Mouse (Mus musculus) heart, embryonic 11.5 days (tissue): Measurements from ENCODE around the gene Hivep2. TPM values are rescaled to one million over a fixed set of nuclear protein-coding genes. Genes with fewer than 3 reads are reported as not detected.

ENCODE experiments used
- ATAC-seq: fragments of 200-750 bp; cut with Nextera tagmentation; replicated peaks from 2 replicates; pipeline ENCODE4 v1.8.0; 2017; ENCODE audit warnings: moderate library complexity; ENCODE audit not compliant: insufficient number of reproducible peaks, low FRiP score, low TSS enrichment
- H3K27ac ChIP-seq: fragments of 300-500 bp; sonication (generic); 2 replicates; pipeline ENCODE4 v1.5.1; 2014; ENCODE audit warnings: mild to moderate bottlenecking, low read depth, low read length
- H3K27me3 ChIP-seq: fragments of 300-500 bp; sonication (generic); 2 replicates; pipeline ENCODE4 v1.6.1; 2014; ENCODE audit warnings: mild to moderate bottlenecking, low read length, mixed read lengths; ENCODE audit not compliant: control insufficient read depth, insufficient read depth
- H3K36me3 ChIP-seq: fragments of 300-500 bp; sonication (generic); 2 replicates; pipeline ENCODE4 v1.6.1; 2014; ENCODE audit warnings: mild to moderate bottlenecking, low read length, moderate library complexity, mixed read lengths; ENCODE audit not compliant: control insufficient read depth, insufficient read depth
- H3K4me1 ChIP-seq: fragments of 300-500 bp; sonication (generic); 2 replicates; pipeline ENCODE4 v1.6.1; 2014; ENCODE audit warnings: low read length; ENCODE audit not compliant: control insufficient read depth, insufficient read depth
- H3K4me2 ChIP-seq: fragments of 300-500 bp; sonication (generic); 2 replicates; pipeline ENCODE4 v1.6.1; 2014; ENCODE audit warnings: mild to moderate bottlenecking, moderate library complexity
- H3K4me3 ChIP-seq: fragments of 300-500 bp; sonication (generic); 2 replicates; pipeline ENCODE4 v1.5.1; 2014; ENCODE audit warnings: low read depth, low read length
- H3K9ac ChIP-seq: fragments of 300-500 bp; sonication (generic); 2 replicates; pipeline ENCODE4 v1.6.1; 2014; ENCODE audit warnings: mild to moderate bottlenecking, low read depth, low read length, moderate library complexity
- H3K9me3 ChIP-seq: fragments of 300-500 bp; sonication (generic); replicated peaks from 2 replicates; pipeline ENCODE4 v1.6.1; 2016; ENCODE audit warnings: low read length; ENCODE audit not compliant: control insufficient read depth
- WGBS: fragments of 180-500 bp; shearing (Covaris S2); extraction: QIAGEN DNeasy Blood & Tissue Kit; methylation state at CpG from one replicate; pipeline ENCODE4 v1.1.7; 2014; ENCODE audit not compliant: insufficient replicate concordance; 5-methylcytosine and 5-hydroxymethylcytosine counted together
- polyA plus RNA-seq: library from polyadenylated mRNA; unstranded; fragments of >200 nt; fragmentation: Nextera tagmentation; extraction: Ambion mirVana; gene quantifications from 2 replicates; pipeline ENCODE4 v1.2.1, GENCODE M21; 2014

The Hivep2 gene
- polyA plus RNA-seq, 1 experiment from 2014 or later, result 8.0 TPM

DNA sequence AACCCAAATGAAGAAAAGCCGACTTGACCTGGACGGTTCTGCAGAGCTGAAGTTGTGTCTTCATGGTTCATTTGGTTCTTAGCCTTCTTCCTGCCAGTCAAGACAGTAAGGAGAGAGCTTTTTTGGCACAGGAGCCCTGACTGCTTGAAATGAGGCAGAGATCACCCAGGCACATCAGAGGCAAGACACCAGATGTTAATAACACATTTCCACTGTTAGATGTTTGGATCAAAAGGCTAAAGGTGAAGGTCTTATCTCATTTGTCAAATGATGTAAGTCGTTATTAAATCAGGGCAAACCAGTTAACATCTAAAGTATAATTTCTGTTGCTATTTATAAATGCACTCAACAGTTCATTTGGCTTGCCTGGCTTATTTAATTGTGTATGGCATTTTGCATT lies 22.2 kb upstream of the Hivep2 start:
- 49% methylated on average over 3 of the region's 3 CpGs for WGBS

DNA sequence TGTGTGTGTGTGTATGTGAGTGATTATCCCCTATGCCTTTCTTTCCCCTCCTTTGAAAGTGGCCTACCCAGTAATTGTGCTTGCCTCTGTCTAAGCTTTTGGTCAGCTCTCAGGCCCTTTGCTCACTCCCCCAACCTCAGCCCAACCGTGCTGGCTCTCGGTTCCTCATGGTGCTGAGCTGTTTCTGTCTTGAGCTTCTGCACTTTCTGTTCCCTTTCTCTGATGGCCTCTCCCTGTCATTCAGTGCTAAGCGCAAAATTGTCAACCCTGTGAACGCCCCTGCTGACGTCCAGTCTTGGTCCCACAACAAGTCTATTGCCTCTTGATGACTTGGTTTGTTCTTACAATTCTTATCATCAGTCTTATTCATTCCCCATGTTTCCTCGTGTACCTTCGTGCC lies 19.4 kb upstream of the Hivep2 start:
- no peaks in the 10 kb centered on the region for H3K36me3 ChIP-seq
- no peak overlapping the region for H3K4me2 ChIP-seq
- no peak overlapping the region for H3K9ac ChIP-seq
- no peak overlapping the region for H3K4me3 ChIP-seq
- no peaks in the 10 kb centered on the region for H3K9me3 ChIP-seq
- H3K27me3 ChIP-seq, result no peaks in the 10 kb centered on the region
- ATAC-seq, result no peak
- H3K4me1 ChIP-seq, result peaks cover 3% of the 10 kb centered on the region; the same call in 1 of the 2 replicates
- WGBS, result 44% methylated on average over 7 of the region's 7 CpGs
- no peak overlapping the region for H3K27ac ChIP-seq

More for the DNA sequence above, 22.2 kb upstream of the Hivep2 start:
- peaks cover 3% of the 10 kb centered on the region; the same call in 1 of the 2 replicates for H3K4me1 ChIP-seq
- no peaks in the 10 kb centered on the region for H3K27me3 ChIP-seq
- H3K4me3 ChIP-seq, result no peak overlapping the region
- no peak overlapping the region for H3K4me2 ChIP-seq
- no peaks in the 10 kb centered on the region for H3K36me3 ChIP-seq
- H3K9me3 ChIP-seq, result no peaks in the 10 kb centered on the region
- ATAC-seq, result no peak
- H3K27ac ChIP-seq, result no peak overlapping the region
- no peak overlapping the region for H3K9ac ChIP-seq

DNA sequence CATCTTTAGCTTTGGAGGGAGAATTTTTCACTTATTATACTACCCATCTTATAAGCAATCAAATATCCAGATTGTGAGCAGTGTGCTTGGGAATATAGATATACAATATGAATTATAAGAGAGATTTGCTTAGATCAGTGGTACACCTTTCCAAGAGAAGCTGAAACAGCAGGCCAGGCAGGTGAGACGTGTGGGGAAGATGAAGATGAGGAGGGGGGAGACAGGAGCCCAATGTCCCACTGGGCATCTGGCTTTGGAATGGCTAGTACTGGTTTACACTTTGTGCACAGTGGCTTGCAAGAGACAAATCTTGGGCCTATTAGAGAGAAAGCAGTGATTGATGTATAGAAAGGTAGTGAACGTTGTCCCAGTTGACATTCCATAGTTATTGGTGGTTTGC lies 2.9 kb upstream of the Hivep2 start:
- Histone ChIP-seq H3K9me3 (no peaks in the 10 kb centered on the region), H3K4me2 (no peak overlapping the region), H3K27me3 (no peaks in the 10 kb centered on the region)

DNA sequence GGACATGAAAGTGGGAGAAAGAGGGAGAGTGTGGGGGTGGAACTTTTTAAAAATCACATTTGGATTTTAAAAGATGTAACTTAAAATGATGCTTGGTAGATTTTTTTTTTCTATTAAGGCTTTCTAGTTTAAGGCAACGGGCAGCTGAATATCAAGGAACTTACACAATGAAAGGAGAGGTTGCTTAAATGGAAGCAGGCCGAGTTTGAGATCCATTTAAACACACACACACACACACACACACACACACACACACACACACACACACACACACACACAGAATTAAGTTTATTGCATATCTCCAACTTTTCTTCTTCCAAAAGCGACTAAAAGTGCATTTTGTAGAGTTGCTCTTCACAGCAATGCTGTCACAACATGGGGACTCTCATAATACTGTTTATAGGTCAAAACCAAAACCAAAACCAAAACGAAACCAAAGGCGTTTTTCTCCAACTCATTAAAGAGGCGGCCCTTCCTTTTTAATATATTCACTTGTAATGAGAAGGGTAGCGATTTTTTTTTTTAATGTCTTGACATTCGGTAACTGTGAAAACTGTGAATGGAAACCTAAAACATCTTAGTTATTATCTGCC lies 1.9 kb upstream of the Hivep2 start:
- H3K4me2 ChIP-seq, result peak overlapping the region; percentile 81
- no peaks in the 10 kb centered on the region for H3K36me3 ChIP-seq
- H3K4me1 ChIP-seq, result no peaks in the 10 kb centered on the region
- WGBS, result 10% methylated on average over 8 of the region's 8 CpGs
- peak overlapping the region; percentile 72 for H3K4me3 ChIP-seq
- H3K9ac ChIP-seq, result peak overlapping the region; percentile 93; the same call in 1 of the 2 replicates
- peak overlapping the region; percentile 98 for H3K27ac ChIP-seq
- H3K27me3 ChIP-seq, result no peaks in the 10 kb centered on the region
- ATAC-seq, result no peak
- no peaks in the 10 kb centered on the region for H3K9me3 ChIP-seq

More for the DNA sequence above, 2.9 kb upstream of the Hivep2 start:
- Histone ChIP-seq H3K4me1 (no peaks in the 10 kb centered on the region), H3K4me3 (no peak overlapping the region), H3K27ac (no peak overlapping the region), H3K36me3 (no peaks in the 10 kb centered on the region), H3K9ac (no peak overlapping the region)
- WGBS, result 59% methylated on average over 2 of the region's 2 CpGs
- ATAC-seq, result no peak

DNA sequence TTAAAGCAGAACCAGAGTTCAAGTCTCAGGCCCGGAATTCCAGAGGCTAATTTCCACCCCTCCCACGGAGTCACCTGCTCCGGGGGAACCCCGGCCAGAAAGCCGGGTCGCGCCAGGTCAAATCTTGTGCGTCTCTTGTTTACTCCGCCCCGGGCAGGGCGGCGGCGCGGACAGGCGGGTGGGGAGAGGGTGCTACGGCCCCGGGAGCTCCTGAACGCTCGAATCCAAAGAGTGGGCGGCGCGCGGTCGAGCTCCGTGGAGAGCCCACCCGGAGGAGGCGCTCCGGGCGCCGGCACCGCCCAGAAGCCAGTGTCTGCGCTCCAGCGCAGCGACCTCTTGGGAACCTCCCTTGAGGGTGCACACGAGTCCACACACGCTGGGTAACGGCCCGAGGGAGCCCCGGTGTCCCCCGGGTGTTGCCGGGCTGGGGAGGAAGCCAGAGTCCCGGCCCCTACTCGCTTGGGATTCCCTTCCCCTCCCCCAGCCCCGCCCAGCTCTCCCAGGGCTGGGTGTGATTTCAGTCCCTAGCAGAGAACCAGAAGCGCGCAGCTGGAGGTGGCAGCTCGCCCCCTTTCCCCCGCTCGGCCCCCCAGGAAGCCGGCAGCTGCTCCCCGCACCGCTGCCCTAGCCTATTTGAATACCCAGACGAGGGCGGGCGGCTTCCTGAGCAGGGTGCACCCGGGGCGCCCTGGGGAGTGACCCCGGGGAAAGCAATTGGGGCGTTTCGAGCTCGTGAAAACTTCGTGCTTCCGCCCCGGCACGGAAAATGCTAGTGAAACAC lies 1.2 kb upstream of the Hivep2 start:
- Histone ChIP-seq H3K27ac (peak overlapping the region; percentile 98), H3K9ac (peak overlapping the region; percentile 93), H3K27me3 (no peaks in the 10 kb centered on the region), H3K4me2 (peak overlapping the region; percentile 81), H3K4me3 (peak overlapping the region; percentile 72), H3K9me3 (no peaks in the 10 kb centered on the region), H3K36me3 (no peaks in the 10 kb centered on the region), H3K4me1 (no peaks in the 10 kb centered on the region)
- ATAC-seq, result peak; percentile 16; the same call in 1 of the 2 replicates
- under 1% methylated on average over 65 of the region's 65 CpGs for WGBS

DNA sequence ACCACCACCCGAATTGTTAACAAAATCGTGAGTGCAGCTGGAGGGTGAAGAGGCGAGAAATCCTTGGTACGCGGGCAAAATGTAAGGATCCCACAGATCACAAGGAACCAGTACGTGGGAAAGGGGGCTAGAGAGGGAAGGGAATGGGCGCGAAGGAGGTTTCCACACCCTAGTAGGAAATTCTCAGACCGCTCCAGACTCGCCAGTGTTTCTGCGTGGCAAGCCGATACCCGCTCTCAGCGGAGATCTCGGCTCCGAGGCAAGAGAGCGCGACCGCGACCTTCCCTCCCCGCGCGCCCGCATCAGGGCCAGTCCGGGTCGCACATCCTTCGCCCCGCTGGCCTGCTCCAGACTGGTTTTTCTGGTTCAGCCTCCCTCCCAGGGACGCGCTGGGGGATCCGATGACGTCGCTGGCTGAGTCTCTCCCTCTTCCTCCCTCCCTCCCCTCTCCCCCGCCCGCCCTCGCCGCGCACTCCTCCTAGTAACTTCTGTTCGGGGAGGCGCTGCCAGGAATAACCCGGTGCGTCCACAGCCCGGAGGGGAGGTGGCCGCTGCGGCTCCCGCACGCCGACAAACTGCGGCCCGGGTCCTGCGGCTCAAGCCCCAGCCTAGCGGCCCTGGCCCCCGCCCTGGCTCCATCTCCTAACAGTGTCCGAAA lies 430 bp upstream of the Hivep2 start:
- Histone ChIP-seq H3K9ac (peak overlapping the region; percentile 93), H3K9me3 (no peaks in the 10 kb centered on the region), H3K4me2 (peak overlapping the region; percentile 81), H3K4me3 (peak overlapping the region; percentile 72), H3K27me3 (no peaks in the 10 kb centered on the region), H3K4me1 (no peaks in the 10 kb centered on the region), H3K36me3 (no peaks in the 10 kb centered on the region), H3K27ac (peak overlapping the region; percentile 98)
- under 1% methylated on average over 52 of the region's 54 CpGs for WGBS
- peak; percentile 71 for ATAC-seq

DNA sequence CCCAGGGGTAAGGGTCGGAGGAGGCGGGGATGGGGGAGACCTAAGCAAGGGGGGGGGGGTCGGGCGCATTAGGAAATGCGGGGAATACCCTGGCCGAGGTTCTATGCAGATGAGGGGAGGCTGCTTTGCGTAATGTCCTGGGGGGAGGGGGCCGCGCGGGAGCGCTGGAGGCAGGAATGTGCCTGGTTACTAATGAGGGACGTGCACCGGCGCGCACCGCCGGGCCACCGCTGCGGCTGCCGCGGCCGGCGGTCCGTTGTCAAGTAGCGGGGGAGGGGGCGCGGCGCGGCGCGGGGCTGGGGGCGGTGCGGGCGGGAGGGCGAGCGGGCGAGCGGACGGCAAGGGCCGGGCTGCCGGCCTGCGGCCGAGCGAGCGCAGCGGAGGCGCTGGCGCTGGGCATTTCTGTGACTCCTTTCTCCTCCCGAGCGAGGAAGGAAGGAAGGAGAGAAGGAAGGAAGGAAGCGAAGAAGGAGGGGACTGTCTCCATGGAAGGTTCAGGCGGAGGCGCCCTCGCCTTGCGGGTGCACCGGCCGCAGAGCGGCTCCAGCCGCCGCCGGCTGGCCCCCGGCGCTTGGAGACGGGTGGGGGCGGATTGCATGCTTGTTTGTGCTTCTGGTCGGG lies 1.1 kb downstream of the Hivep2 start:
- Histone ChIP-seq H3K27me3 (no peaks in the 10 kb centered on the region), H3K4me2 (peak overlapping the region; percentile 81), H3K4me3 (peak overlapping the region; percentile 72), H3K9ac (peak overlapping the region; percentile 93), H3K27ac (peak overlapping the region; percentile 98), H3K36me3 (no peaks in the 10 kb centered on the region), H3K4me1 (no peaks in the 10 kb centered on the region), H3K9me3 (no peaks in the 10 kb centered on the region)
- WGBS, result 0% methylated on average over 33 of the region's 66 CpGs
- ATAC-seq, result peak; percentile 56

DNA sequence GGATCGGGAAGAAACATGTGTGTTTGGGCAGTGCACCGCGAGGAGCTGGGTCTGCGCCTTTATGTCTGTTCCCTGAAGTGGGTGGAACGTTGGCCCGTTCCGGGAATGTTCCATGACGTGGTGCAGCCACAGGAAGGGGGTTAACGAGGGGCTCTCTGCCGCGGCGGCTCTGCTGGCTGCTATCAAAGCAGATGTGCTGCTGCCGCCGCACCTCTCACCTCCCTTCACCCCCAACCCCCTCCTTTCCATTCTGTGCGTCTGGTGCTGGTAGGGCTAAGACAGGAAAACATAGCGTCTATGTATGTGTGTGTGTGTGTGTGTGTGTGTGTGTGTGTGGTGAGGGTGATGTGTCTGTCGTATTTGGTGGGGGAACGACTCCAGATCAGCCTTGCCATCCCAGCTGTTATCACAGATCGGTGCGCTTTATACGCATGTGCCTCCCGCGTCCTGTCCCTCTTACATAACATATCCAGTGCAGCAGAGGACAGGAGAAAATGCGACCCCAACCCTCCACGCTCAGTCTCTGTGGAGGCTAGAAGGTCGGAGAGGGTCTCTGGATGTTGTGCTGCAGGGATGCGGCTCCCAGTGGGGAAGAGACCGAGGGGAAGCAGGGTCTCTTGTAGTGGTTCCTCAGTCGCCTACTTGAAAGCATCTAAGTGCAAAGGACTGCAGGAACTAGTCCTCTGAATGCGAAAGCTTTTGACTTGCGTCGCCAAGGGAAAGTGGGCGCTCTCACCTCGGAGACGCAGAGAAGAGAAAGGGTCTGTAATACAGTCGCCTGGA lies 1.8 kb downstream of the Hivep2 start:
- no peaks in the 10 kb centered on the region for H3K27me3 ChIP-seq
- peak overlapping the region; percentile 98 for H3K27ac ChIP-seq
- under 1% methylated on average over 31 of the region's 36 CpGs for WGBS
- no peaks in the 10 kb centered on the region for H3K4me1 ChIP-seq
- no peaks in the 10 kb centered on the region for H3K36me3 ChIP-seq
- H3K9ac ChIP-seq, result peak overlapping the region; percentile 93
- peak overlapping the region; percentile 72 for H3K4me3 ChIP-seq
- ATAC-seq, result peak; percentile 55
- no peaks in the 10 kb centered on the region for H3K9me3 ChIP-seq
- peak overlapping the region; percentile 81 for H3K4me2 ChIP-seq
